Comparison of ENCODE assay signal across 8 mouse cellular contexts in the genomic region with DNA sequence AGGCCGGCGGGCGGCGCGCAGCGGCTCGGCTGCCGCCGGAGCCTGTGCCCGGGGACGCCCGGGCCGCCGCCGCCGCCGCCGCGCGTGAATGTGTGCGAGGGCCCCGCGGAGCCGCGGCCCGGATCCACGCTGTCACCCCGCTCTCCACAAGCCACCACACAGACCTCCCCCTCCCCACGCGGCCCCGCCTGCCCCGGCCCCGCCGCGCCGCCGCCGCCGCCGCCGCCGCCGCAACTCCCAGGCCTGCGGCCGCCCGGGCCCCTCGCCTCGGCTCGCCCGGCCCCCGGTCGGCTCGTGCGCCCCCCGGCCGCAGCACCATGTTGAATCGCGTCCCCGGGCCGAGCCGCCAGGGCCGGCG. TPM values are rescaled to one million over a fixed set of nuclear protein-coding genes. Genes with fewer than 3 reads are reported as not detected.
DNase-seq lines count a peak whose midpoint lies in the region; ATAC-seq and TF ChIP-seq lines count a peak whose summit lies in the region.

No protein-coding gene starts in this region.

- H3K4me1 ChIP-seq in heart, embryonic 15.5 days (replicated peaks): peaks cover 26% of the 10 kb centered on the region
- H3K4me1 ChIP-seq in ES-E14 (ENCODE audit: control insufficient read depth in 2 of 2, insufficient read depth in 2 of 2, low read length in 2 of 2, poor library complexity in 1 of 2): peaks cover 3 to 9% of the 10 kb centered on the region in 2 experiments
- peaks cover 25% of the 10 kb centered on the region for H3K4me1 ChIP-seq in forebrain, embryonic 14.5 days (ENCODE audit: control insufficient read depth, insufficient read depth, low read length)
- peaks cover 37% of the 10 kb centered on the region for H3K4me1 ChIP-seq in liver, embryonic 15.5 days (replicated peaks)

- no peaks in the 10 kb centered on the region for H3K36me3 ChIP-seq in heart, embryonic 15.5 days
- no peaks in the 10 kb centered on the region for H3K36me3 ChIP-seq in ES-E14 (ENCODE audit: control insufficient read depth, insufficient read depth, low read length, poor library complexity, severe bottlenecking)
- H3K36me3 ChIP-seq in forebrain, embryonic 14.5 days (ENCODE audit: control insufficient read depth, insufficient read depth, low read length): 0 out of 2 replicates have a peak, but pooled peaks cover 2% of the 10 kb centered on the region
- peaks cover 8% of the 10 kb centered on the region for H3K36me3 ChIP-seq in liver, embryonic 15.5 days (replicated peaks)

- WGBS in heart, embryonic 15.5 days: 0% methylated on average over 22 of the region's 63 CpGs
- under 1% methylated on average over 30 of the region's 63 CpGs for WGBS in forebrain, embryonic 14.5 days
- WGBS in liver, embryonic 15.5 days (ENCODE audit: insufficient replicate concordance): under 1% methylated on average over 58 of the region's 63 CpGs

- in situ Hi-C loops in ES-E14 (cut with MboI; ENCODE audit: low sequenced_read_pairs in 2 of 2, unreplicated experiment in 2 of 2): no loop called here

- H3K4me2 ChIP-seq in heart, embryonic 15.5 days: peak overlapping the region; percentile 82
- peak overlapping the region; percentile 83 for H3K4me2 ChIP-seq in forebrain, embryonic 14.5 days (ENCODE audit: low read length)
- H3K4me2 ChIP-seq in liver, embryonic 15.5 days: peak overlapping the region; percentile 95

- H3K27me3 ChIP-seq in heart, embryonic 15.5 days: no peaks in the 10 kb centered on the region
- no peaks in the 10 kb centered on the region for H3K27me3 ChIP-seq in forebrain, embryonic 14.5 days (replicated peaks; ENCODE audit: control insufficient read depth, insufficient read depth, low read length)
- H3K27me3 ChIP-seq in liver, embryonic 15.5 days: no peaks in the 10 kb centered on the region

- peak overlapping the region; percentile 99 for H3K9ac ChIP-seq in heart, embryonic 15.5 days
- H3K9ac ChIP-seq in ES-E14 (ENCODE audit: insufficient read depth, low read depth, low read length, poor library complexity, severe bottlenecking): peak overlapping the region; percentile 98
- H3K9ac ChIP-seq in forebrain, embryonic 14.5 days (ENCODE audit: low read length): peak overlapping the region; percentile 99
- peak overlapping the region; percentile 94 for H3K9ac ChIP-seq in liver, embryonic 15.5 days

- intact Hi-C loops in heart, postnatal 10 days (cut with DNase I): loop anchor here (5.0 kb wide), 1 partner anchor 525 kb away; no protein-coding TSS in a partner anchor

- no peaks in the 10 kb centered on the region for H3K9me3 ChIP-seq in heart, embryonic 15.5 days (replicated peaks)
- no peaks in the 10 kb centered on the region for H3K9me3 ChIP-seq in ES-E14 (ENCODE audit: control insufficient read depth, insufficient read depth, low read depth, low read length)
- H3K9me3 ChIP-seq in forebrain, embryonic 14.5 days (replicated peaks; ENCODE audit: control insufficient read depth, low read length): no peaks in the 10 kb centered on the region
- no peaks in the 10 kb centered on the region for H3K9me3 ChIP-seq in liver, embryonic 15.5 days (replicated peaks)

- peak overlapping the region; percentile 92 for H3K4me3 ChIP-seq in heart, embryonic 15.5 days
- H3K4me3 ChIP-seq in ES-E14 (ENCODE audit: insufficient read depth in 1 of 2, low read depth in 1 of 2, low read length in 2 of 2, poor library complexity in 1 of 2, severe bottlenecking in 1 of 2): peak overlapping the region; percentile 93 to 97; a peak in 3 of 4 replicates
- peak overlapping the region; percentile 94 for H3K4me3 ChIP-seq in forebrain, embryonic 14.5 days (ENCODE audit: low read depth, low read length)
- peak overlapping the region; percentile 93 for H3K4me3 ChIP-seq in liver, embryonic 15.5 days (replicated peaks)

- peak; percentile 30 for ATAC-seq in heart, embryonic 15.5 days (replicated peaks; ENCODE audit: insufficient number of reproducible peaks, insufficient read depth, low FRiP score, low read depth)
- ATAC-seq in forebrain, embryonic 14.5 days: peak; percentile 35
- peak; percentile 35 for ATAC-seq in liver, embryonic 15.5 days (ENCODE audit: insufficient read depth)

- DNase-seq in heart, postnatal 10 days: no peak
- no peak for DNase-seq in ES-E14 (ENCODE audit: low read depth, low spot score)
- no peak for DNase-seq in forebrain, embryonic 14.5 days (ENCODE audit: low spot score)
- DNase-seq in frontal cortex, postnatal 10 days (ENCODE audit: low spot score in 2 of 2): no peak
- DNase-seq in retina, embryonic 14.5 days (ENCODE audit: low spot score): no peak
- DNase-seq in natural killer cell, adult 2 months (ENCODE audit: low spot score in 2 of 2): no peak

- peak overlapping the region; percentile 100 for H3K27ac ChIP-seq in heart, embryonic 15.5 days
- H3K27ac ChIP-seq in ES-E14 (ENCODE audit: insufficient read depth, low read depth, low read length, poor library complexity, severe bottlenecking): peak overlapping the region; percentile 99
- peak overlapping the region; percentile 100 for H3K27ac ChIP-seq in forebrain, embryonic 14.5 days (ENCODE audit: low read depth, low read length)
- peak overlapping the region; percentile 98 for H3K27ac ChIP-seq in liver, embryonic 15.5 days (replicated peaks)

TF ChIP-seq in ES-E14, 5 proteins besides CTCF, POLR2A, EP300 and RAD21:
- TF ChIP-seq ZNF384 (IDR thresholded peaks at IDR 0.05; ENCODE audit: low read depth, low read length): no peak
- TF ChIP-seq CHD2 (IDR thresholded peaks at IDR 0.05; ENCODE audit: low read depth, low read length): no peak
- TF ChIP-seq MAFK (IDR thresholded peaks at IDR 0.05; ENCODE audit: insufficient read depth, low read depth, low read length): no peak
- no peak for TF ChIP-seq ZC3H11A (IDR thresholded peaks at IDR 0.05; ENCODE audit: borderline replicate concordance, low read depth, low read length)
- no peak for TF ChIP-seq HCFC1 (IDR thresholded peaks at IDR 0.05; ENCODE audit: borderline replicate concordance, insufficient read depth, low read length)

RNA-seq across cellular contexts. Expression of a gene that starts 0.4 kb away (rescaled TPM):
- polyA plus RNA-seq in heart, embryonic 15.5 days (2015; fragmentation: Nextera tagmentation; extraction: Ambion mirVana): 11.6 and 15.0 TPM in 2 replicates
- 10 to 100 TPM; 40.0 to 42.5 TPM for total RNA-seq in heart, postnatal 10 days (2021)
- 33.0 and 33.2 TPM in 2 replicates for total RNA-seq in ES-E14 (2012; rRNA removed)
- polyA plus RNA-seq in forebrain, embryonic 14.5 days (2014; fragmentation: Nextera tagmentation; extraction: Ambion mirVana): 24.4 and 27.7 TPM in 2 replicates
- polyA plus RNA-seq in liver, embryonic 15.5 days (2015; fragmentation: Nextera tagmentation; extraction: Ambion mirVana): 7.5 and 8.0 TPM in 2 replicates
